Mouse (Mus musculus): ENCODE data around the gene Zfp968. TPM values are rescaled to one million over a fixed set of nuclear protein-coding genes. Genes with fewer than 3 reads are reported as not detected.
"Not testable (repeated sequence)": the region's sequence is repeated elsewhere in the genome, so short reads cannot be mapped to it uniquely, and the experiment has no call there.

Gene Zfp968
- total RNA-seq (2015) (6.0 and 8.5 TPM in 2 replicates), total RNA-seq (2017) (1.9 and 5.3 TPM in 2 replicates)

- ATAC-seq (replicated peaks; ENCODE audit: poor library complexity), result not testable (repeated sequence)
Observed at GRCm38 (mm10) chr2:175372136-175372535, at the start of gene Zfp968. Gene Zfp968 (plus strand): TSS chr2:175372436.

GRCm38 (mm10) chr2:175338097-175338496, 34.1 kb upstream of the Zfp968 start, which contains the start of gene Gm4631:
Gene Gm4631 (minus strand): TSS chr2:175338197.
- not testable (repeated sequence) for ATAC-seq (replicated peaks; ENCODE audit: poor library complexity)

Other genes with a start within 250 kb of the Zfp968 start
- gene Gm14399, start 230.4 kb upstream of the Zfp968 start, total RNA-seq (2015), result 12.0 and 21.4 TPM in 2 replicates
- gene Gm14399, start 230.4 kb upstream of the Zfp968 start, total RNA-seq (2017), result 5.4 and 11.5 TPM in 2 replicates
- 0.02 and 0.68 TPM in 2 replicates for gene Gm14443, start 196.6 kb upstream of the Zfp968 start, total RNA-seq (2015)
- 0.25 and 1.1 TPM in 2 replicates for gene Gm14443, start 196.6 kb upstream of the Zfp968 start, total RNA-seq (2017)
- gene Gm14391, start 165.5 kb upstream of the Zfp968 start, total RNA-seq (2015), result 11.4 and 13.7 TPM in 2 replicates
- gene Gm14391, start 165.5 kb upstream of the Zfp968 start, total RNA-seq (2017), result 13.1 and 14.6 TPM in 2 replicates
- 4.4 and 7.7 TPM in 2 replicates for gene Gm14440, start 97.3 kb upstream of the Zfp968 start, total RNA-seq (2015)
- not detected in 2 replicates for gene Gm14440, start 97.3 kb upstream of the Zfp968 start, total RNA-seq (2017)
- gene Gm4631, start 34.2 kb upstream of the Zfp968 start, total RNA-seq (2015), result 21.0 and 28.2 TPM in 2 replicates
- gene Gm4631, start 34.2 kb upstream of the Zfp968 start, total RNA-seq (2017), result 13.7 and 25.0 TPM in 2 replicates
- 6.5 and 13.7 TPM in 2 replicates for gene Gm4724, start 63.4 kb downstream of the Zfp968 start, total RNA-seq (2015)
- gene Gm4724, start 63.4 kb downstream of the Zfp968 start, total RNA-seq (2017), result 7.0 and 10.1 TPM in 2 replicates
- gene Zfp965, start 97.5 kb downstream of the Zfp968 start, total RNA-seq (2015), result 6.9 and 10.7 TPM in 2 replicates
- gene Zfp965, start 97.5 kb downstream of the Zfp968 start, total RNA-seq (2017), result 5.8 and 13.0 TPM in 2 replicates